Mouse (Mus musculus) hindbrain, embryonic 10.5 days (tissue): ENCODE measurements around the gene Srd5a3. TPM values are rescaled to one million over a fixed set of nuclear protein-coding genes. Genes with fewer than 3 reads are reported as not detected.
A peak's percentile ranks its signal among the peaks of the same experiment; 100 is the strongest.
"Not testable (repeated sequence)": the region's sequence is repeated elsewhere in the genome, so short reads cannot be mapped to it uniquely, and the experiment has no call there.

Source experiments
- DNase-seq: peaks from one replicate; pipeline ENCODE4 v3.0.0-alpha.2; 2017; ENCODE audit warnings: low spot score
- H3K27ac ChIP-seq: fragments of 300-500 bp; sonication (generic); 2 replicates; pipeline ENCODE4 v1.5.1; 2016; ENCODE audit warnings: mild to moderate bottlenecking, moderate library complexity
- H3K27me3 ChIP-seq: fragments of 300-500 bp; sonication (generic); 2 replicates; pipeline ENCODE4 v1.6.1; 2016; ENCODE audit warnings: mild to moderate bottlenecking; ENCODE audit not compliant: poor library complexity, insufficient read depth, severe bottlenecking
- H3K36me3 ChIP-seq: fragments of 300-500 bp; sonication (generic); 2 replicates; pipeline ENCODE4 v1.6.1; 2016; ENCODE audit warnings: mild to moderate bottlenecking, moderate library complexity
- H3K4me1 ChIP-seq: fragments of 300-500 bp; sonication (generic); replicated peaks from 2 replicates; pipeline ENCODE4 v1.6.1; 2016; ENCODE audit warnings: mild to moderate bottlenecking
- H3K4me3 ChIP-seq: fragments of 300-500 bp; sonication (generic); 2 replicates; pipeline ENCODE4 v1.5.1; 2016; ENCODE audit warnings: mild to moderate bottlenecking, moderate library complexity
- H3K9me3 ChIP-seq: fragments of 300-500 bp; sonication (generic); 2 replicates; pipeline ENCODE4 v1.6.1; 2016; ENCODE audit warnings: mild to moderate bottlenecking, moderate library complexity
- WGBS: fragments of 180-500 bp; shearing (Covaris S2); methylation state at CpG from one replicate; pipeline ENCODE4 v1.1.7; 2016; 5-methylcytosine and 5-hydroxymethylcytosine counted together
- polyA plus RNA-seq: library from polyadenylated mRNA; unstranded; fragments of >200 nt; fragmentation: Nextera tagmentation; extraction: Ambion mirVana; gene quantifications from 2 replicates; pipeline ENCODE4 v1.2.1, GENCODE M21; 2016

Gene Srd5a3
- polyA plus RNA-seq = 20.7 and 21.4 TPM in 2 replicates

DNA sequence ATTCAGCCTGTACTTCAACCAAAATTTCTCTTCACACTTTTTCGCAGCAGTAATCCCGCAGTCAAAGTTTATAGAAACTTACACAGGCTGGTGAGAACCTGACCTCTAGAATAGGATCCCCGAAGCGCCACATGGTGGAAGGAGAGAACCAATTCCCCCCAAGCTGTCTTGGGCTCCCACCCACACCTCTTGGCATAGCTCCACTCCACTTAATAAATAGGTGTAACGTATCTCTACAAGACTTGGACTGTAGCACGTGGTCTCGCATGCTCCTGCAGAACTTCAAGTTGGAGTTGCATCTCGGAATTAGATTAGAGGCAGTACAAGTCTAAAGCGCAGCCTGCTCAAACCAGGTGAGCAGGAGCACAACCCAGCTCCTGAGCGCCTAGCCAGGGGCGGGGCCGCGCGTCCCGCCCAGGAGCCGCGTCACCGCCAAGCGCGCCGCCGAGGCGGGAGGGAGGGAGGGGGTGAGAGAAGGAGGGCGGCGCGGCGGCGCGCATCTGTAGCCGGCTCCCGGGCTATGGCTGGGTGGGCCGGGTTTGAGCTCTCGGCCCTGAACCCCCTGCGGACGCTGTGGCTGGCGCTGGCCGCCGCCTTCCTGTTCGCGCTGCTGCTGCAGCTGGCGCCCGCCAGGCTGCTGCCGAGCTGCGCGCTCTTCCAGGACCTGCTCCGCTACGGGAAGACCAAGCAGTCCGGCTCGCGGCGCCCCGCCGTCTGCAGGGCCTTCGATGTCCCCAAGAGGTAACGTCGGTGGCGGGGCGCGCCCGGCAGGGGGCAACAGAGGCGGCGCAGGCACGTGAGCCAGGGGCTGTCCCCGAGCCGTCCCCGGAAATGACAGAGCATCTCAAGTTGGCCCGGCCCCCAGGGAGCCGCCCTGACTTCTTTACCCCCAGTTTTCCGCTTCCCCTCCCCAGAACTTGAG, at the start of gene Srd5a3:
Gene Srd5a3 (plus strand): TSS at position 464 of the 922 bp plus-strand sequence.
- H3K36me3 ChIP-seq = no peaks in the 10 kb centered on the region
- H3K27me3 ChIP-seq = peaks cover 19% of the 10 kb centered on the region; the same call in 1 of the 2 replicates
- peak within 1 kb of the TSS; percentile 74 for H3K4me3 ChIP-seq
- 1% methylated on average over 66 of the region's 69 CpGs for WGBS
- peak; percentile 93 for DNase-seq
- no peaks in the 10 kb centered on the region for H3K9me3 ChIP-seq
- H3K4me1 ChIP-seq = peaks cover 34% of the 10 kb centered on the region
- H3K27ac ChIP-seq = peak within 1 kb of the TSS; percentile 97

- not testable (repeated sequence) for DNase-seq, H3K4me3 ChIP-seq, H3K27ac ChIP-seq, H3K27me3 ChIP-seq, H3K4me1 ChIP-seq, H3K36me3 ChIP-seq, H3K9me3 ChIP-seq
- 80% methylated on average over 5 of the region's 5 CpGs for WGBS
Measured at GRCm38 (mm10) chr5:76103809-76104208, 36.3 kb upstream of the Srd5a3 start.

DNA sequence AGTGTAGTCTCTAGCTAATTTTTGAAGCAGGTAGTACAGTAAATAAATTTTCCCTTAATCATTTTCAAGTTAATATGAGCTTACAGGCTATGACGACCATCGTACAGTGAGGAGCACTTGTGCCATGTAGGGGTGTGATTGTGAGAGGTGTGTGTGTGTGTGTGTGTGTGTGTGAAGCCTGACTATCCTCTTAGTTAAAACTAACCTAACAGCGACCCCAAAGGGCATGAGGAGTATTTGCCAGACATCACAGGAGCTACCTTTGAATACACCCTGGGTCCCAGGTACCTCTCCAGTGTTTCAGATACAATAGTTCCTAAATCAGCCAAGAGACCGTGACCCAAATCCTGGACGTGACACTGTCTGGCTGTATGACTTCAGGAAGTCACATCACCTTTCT, 32.8 kb upstream of the Srd5a3 start:
- no peaks in the 10 kb centered on the region for H3K36me3 ChIP-seq
- DNase-seq = no peak
- H3K4me1 ChIP-seq = no peaks in the 10 kb centered on the region
- no peak overlapping the region for H3K4me3 ChIP-seq
- 74% methylated on average over 5 of the region's 5 CpGs for WGBS
- no peaks in the 10 kb centered on the region for H3K9me3 ChIP-seq
- no peak overlapping the region for H3K27ac ChIP-seq
- no peaks in the 10 kb centered on the region for H3K27me3 ChIP-seq

DNA sequence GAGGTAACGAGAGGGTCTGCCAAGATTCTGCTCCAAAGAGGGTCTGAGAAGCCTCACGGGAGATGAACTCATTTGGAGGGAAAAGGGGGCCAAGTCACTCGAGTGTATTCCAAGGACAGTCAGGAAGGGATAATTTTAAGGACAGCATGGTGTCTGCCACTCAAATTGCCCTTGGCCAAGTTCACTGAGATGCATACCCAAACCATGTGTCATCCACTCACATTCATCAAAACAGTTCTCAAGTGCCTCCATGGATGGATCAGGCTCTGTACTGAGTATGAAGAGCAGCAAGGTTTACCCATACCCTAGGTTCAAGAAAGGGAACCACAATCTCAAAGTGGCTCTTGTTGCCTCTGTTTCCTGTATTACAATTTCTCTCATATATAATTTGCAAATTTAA, 31.6 kb upstream of the Srd5a3 start:
- DNase-seq = no peak
- no peaks in the 10 kb centered on the region for H3K36me3 ChIP-seq
- H3K27me3 ChIP-seq = no peaks in the 10 kb centered on the region
- no peak overlapping the region for H3K4me3 ChIP-seq
- 83% methylated on average over 3 of the region's 3 CpGs for WGBS
- H3K27ac ChIP-seq = no peak overlapping the region
- H3K9me3 ChIP-seq = no peaks in the 10 kb centered on the region
- no peaks in the 10 kb centered on the region for H3K4me1 ChIP-seq

- WGBS = 94% methylated on average over 3 of the region's 3 CpGs
- H3K9me3 ChIP-seq = no peaks in the 10 kb centered on the region
- H3K4me3 ChIP-seq = no peak overlapping the region
- no peak overlapping the region for H3K27ac ChIP-seq
- no peaks in the 10 kb centered on the region for H3K36me3 ChIP-seq
- no peak for DNase-seq
- H3K4me1 ChIP-seq = no peaks in the 10 kb centered on the region
- H3K27me3 ChIP-seq = no peaks in the 10 kb centered on the region
Measured at GRCm38 (mm10) chr5:76111173-76111572, 28.9 kb upstream of the Srd5a3 start.

DNA sequence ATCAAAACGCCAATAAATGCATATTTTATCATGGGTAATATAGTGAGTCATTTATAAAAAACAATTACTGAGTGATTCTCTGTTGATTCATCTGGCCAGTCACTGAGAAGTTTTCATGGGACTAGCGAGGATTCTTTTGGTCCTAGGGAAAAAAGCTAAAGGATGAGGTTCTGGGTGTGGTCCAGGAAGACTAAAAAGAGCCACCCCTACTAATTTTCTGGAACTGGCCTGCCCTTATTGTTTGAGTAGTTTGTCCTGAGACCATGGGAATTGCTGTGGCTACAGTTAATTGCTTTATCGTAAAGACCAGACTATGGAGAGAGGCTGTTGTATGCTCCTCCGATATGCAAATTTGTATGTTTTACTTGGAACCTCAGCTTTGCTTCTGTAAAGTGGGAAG, 28.1 kb upstream of the Srd5a3 start:
- DNase-seq = no peak
- WGBS = 85% methylated on average over 4 of the region's 4 CpGs
- Histone ChIP-seq H3K27ac (no peak overlapping the region), H3K4me3 (no peak overlapping the region), H3K9me3 (no peaks in the 10 kb centered on the region), H3K27me3 (no peaks in the 10 kb centered on the region), H3K4me1 (no peaks in the 10 kb centered on the region), H3K36me3 (no peaks in the 10 kb centered on the region)

DNA sequence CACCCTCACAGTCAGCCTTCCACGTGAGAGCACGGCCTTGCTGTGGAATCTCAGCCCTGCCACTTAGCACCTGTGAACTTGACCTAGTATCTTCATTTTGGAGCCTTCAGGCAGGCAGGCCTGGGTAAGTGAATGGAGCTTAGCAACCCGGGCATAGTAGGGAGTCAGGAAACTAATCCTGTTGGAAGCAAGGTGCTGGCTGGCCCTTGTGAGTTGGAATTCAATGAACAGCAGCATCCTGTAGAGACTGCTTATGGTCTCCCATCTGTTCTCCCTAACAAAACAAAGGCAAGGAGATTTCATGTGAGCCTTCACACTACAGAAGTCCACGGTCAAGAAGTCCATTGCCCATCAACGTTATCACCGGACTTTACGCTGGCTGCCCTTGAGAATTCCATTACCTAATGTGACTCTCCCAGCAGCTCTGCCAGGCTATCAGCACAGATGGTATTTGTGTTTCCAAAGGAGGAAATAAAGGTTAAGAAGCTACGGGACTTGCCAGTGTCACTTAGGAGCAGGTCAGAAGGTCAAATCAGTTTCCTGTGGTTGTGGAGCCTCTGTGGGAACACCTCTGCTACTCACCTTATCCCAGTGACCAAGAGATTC, 24.5 kb upstream of the Srd5a3 start:
- H3K36me3 ChIP-seq = no peaks in the 10 kb centered on the region
- no peaks in the 10 kb centered on the region for H3K27me3 ChIP-seq
- no peaks in the 10 kb centered on the region for H3K9me3 ChIP-seq
- H3K4me3 ChIP-seq = no peak overlapping the region
- no peaks in the 10 kb centered on the region for H3K4me1 ChIP-seq
- H3K27ac ChIP-seq = no peak overlapping the region
- 78% methylated on average over 8 of the region's 8 CpGs for WGBS
- DNase-seq = no peak

- Histone ChIP-seq H3K36me3 (no peaks in the 10 kb centered on the region), H3K9me3 (0 out of 2 replicates have a peak, but pooled peaks cover 6% of the 10 kb centered on the region), H3K4me3 (no peak overlapping the region), H3K4me1 (no peaks in the 10 kb centered on the region), H3K27ac (no peak overlapping the region), H3K27me3 (no peaks in the 10 kb centered on the region)
- DNase-seq = peak; percentile 60
- 38% methylated on average over 7 of the region's 7 CpGs for WGBS
Measured at GRCm38 (mm10) chr5:76118441-76118840, 21.6 kb upstream of the Srd5a3 start.

DNA sequence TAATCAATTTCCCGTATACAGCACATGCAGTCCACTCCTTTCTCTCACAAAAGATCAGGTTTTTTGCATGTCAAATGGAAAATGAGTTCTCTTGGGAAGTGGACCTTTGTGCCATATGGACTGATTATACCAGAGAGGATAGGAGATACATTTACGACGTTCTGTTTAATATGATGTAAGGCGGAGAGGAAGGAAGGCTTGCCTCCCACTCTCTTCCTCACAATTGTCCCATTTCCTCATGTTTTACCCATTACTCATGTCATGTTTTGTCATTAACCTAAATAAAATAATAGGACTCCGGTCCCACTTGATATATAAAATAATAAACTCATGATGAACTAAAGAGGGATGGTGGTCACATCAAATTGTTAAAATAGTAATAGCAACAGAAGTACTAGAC, 19.4 kb upstream of the Srd5a3 start:
- DNase-seq = no peak
- WGBS = 90% methylated on average over 5 of the region's 5 CpGs

DNA sequence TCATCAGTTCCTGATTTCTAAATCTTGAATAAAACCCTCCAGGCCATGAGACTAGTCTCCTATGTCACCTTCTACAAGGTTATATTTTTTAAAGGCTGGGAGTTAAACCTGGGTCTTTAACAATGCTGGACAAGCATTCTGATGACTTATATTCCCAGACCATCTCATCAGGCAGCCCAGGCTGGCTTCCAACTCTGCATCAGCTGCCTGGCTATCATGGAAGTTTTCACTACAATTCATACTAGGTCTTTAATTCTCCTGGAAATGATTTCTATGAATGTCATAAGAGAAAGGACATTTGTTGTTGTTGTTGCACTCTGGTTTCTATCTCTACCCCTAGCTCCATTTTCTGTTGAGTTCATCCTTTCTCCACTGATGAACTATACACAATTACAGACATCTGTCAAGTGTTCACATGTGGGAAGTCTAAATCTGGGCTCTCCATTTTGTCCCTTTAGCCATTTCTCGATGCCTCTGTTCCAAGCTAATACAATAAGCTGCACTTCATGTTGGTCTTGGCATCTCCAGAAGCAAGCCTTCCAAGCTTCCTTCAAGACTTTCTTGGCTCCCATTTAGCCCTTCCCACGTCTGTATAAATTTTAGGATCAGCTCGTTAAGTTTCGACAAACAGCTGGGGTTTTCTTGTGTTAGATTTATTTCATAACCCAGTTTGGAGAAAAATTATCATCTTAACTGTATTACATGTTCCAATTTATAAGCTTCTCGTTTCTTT, 12.3 kb upstream of the Srd5a3 start:
- no peak for DNase-seq
- Histone ChIP-seq H3K4me3 (no peak overlapping the region), H3K36me3 (no peaks in the 10 kb centered on the region), H3K27ac (no peak overlapping the region), H3K27me3 (no peaks in the 10 kb centered on the region), H3K4me1 (no peaks in the 10 kb centered on the region), H3K9me3 (peaks cover 10% of the 10 kb centered on the region)
- WGBS = 86% methylated on average over 5 of the region's 5 CpGs

More for the DNA sequence above, 19.4 kb upstream of the Srd5a3 start:
- Histone ChIP-seq H3K4me3 (no peak overlapping the region), H3K9me3 (peaks cover 15% of the 10 kb centered on the region), H3K4me1 (no peaks in the 10 kb centered on the region), H3K36me3 (no peaks in the 10 kb centered on the region), H3K27me3 (no peaks in the 10 kb centered on the region), H3K27ac (no peak overlapping the region)

DNA sequence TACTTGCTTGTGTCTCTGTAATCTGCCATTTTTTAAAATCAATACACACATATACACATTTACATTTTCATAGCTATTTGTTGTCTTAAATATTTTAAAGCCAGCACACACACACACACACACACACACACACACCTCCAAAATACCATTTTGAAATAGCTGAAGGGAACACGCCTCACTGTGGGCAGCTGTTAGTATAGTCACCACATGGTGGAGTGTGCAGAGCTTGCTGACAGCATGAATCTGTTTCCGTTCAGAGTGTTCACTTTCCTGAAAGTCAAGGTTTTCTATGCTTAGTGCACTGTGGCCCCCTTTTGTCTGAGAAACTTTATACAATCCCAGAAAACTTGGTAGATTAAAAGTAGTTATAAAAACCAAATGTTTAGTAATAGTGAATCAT, 9.8 kb upstream of the Srd5a3 start:
- H3K4me1 ChIP-seq = no peaks in the 10 kb centered on the region
- DNase-seq = no peak
- H3K9me3 ChIP-seq = no peaks in the 10 kb centered on the region
- no peaks in the 10 kb centered on the region for H3K36me3 ChIP-seq
- WGBS = 62% methylated on average over 2 of the region's 2 CpGs
- 0 out of 2 replicates have a peak, but pooled peaks cover 3% of the 10 kb centered on the region for H3K27me3 ChIP-seq
- no peak overlapping the region for H3K4me3 ChIP-seq
- H3K27ac ChIP-seq = no peak overlapping the region

DNA sequence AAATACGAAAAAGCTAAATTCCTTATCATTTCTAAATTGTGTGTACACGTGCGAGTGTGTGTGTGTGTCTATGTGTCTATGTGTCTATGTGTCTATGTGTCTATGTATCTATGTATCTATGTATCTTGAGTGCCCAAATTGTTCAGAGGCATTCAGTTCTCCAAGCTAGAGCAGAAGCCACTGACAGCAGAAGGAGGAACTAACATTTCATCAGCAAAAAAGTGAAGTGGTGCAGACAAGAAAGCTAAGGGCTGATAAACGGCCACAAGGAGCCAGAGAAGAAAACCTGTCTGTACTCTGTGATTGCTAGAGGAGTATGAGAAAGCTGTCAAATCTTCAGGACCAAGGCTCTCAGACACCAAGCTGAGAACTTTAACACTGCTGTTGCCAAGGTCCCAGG, 8.1 kb upstream of the Srd5a3 start:
- DNase-seq = no peak
- Histone ChIP-seq H3K4me1 (no peaks in the 10 kb centered on the region), H3K9me3 (no peaks in the 10 kb centered on the region), H3K4me3 (no peak overlapping the region), H3K27ac (no peak overlapping the region), H3K27me3 (peaks cover 9% of the 10 kb centered on the region; the same call in 1 of the 2 replicates), H3K36me3 (no peaks in the 10 kb centered on the region)
- 89% methylated on average over 4 of the region's 4 CpGs for WGBS

DNA sequence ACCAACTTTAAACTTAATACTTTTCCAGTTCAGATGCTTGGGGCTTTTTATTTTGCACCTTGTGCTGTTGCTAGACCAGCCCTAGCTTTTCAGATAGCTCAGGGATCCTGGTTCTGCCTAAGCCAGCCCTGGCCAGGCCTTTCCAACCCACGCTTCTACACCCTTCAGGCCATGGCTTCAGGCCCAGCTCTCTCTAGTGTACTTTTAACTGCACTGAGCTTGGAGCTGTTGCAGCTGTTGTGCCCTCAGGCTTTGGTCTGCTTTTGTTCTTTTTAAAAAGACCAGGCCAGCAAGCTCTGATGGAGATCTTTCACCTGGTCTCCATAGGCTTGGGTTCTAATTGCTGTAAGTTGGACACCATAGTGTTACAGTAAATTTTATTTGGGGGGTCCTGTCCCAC, 4.4 kb upstream of the Srd5a3 start:
- Histone ChIP-seq H3K4me1 (peaks cover 24% of the 10 kb centered on the region), H3K4me3 (no peak overlapping the region), H3K36me3 (no peaks in the 10 kb centered on the region), H3K27me3 (peaks cover 20% of the 10 kb centered on the region; the same call in 1 of the 2 replicates), H3K9me3 (no peaks in the 10 kb centered on the region), H3K27ac (no peak overlapping the region)
- DNase-seq = no peak
- WGBS = 87% methylated on average over 1 of the region's 1 CpGs
